Mouse (Mus musculus): ENCODE measurements around the gene Ptprt.

Ptprt gene

GRCm38 (mm10) chr2:161695819-161696218, 965.1 kb downstream of the Ptprt start:
- DNase-seq (ENCODE audit: low read depth, low spot score) = no peak

DNA sequence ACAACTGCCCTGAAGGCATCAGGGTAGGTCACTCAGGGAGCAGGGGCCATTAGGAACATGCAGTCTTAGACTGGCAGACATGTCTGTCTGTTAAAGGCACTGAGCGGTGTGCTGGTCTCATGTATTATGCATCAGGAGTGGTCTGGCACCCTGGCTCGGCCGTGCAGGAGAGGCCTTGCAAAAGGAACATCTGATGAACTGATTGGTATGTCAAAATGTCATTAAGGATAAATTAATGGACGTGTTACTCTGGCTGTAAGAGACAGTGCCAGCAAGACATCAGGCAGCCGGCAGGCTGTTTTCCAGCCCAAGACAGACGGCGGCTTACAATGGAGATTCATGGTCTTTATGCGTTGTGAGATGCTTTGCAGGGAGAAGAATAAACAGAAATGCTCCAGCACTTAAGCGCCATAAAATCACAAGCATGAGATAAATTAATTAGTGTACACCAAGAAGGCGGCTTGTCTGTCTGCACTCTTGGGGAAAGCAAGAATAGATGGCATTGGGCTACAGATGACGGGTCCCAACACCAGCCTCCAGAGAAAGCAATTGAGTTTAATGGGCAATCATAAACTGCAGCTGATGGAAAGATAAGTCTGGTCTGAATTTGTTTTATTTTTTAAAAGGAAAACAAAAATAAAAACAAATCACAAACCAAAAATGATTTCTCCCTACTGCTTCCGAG, 992.5 kb downstream of the Ptprt start:
- no peak for DNase-seq (ENCODE audit: low read depth, low spot score)

GRCm38 (mm10) chr2:161661912-161662311, 999.0 kb downstream of the Ptprt start:
- DNase-seq (ENCODE audit: low read depth, low spot score) = no peak

DNA sequence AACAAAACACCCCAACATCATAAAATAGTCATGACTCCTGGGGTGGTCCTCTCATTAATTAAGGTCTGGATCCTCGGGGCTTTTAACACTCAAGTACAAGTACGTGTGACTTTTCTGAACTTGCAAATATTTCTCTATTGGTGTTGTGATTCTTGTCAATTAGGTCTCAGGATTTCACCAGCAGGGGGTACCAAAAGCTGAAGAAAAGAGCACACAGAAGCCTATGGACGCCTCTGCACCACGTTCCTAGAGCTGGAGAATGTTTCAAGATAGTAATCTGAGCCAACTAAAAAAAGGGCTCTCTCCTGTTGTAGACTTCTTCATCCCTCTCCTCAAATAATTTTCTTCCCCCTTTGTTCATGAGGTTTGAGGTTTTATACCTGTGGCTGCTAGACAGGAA, 1000.1 kb downstream of the Ptprt start:
- DNase-seq (ENCODE audit: low read depth, low spot score) = no peak

- no peak for DNase-seq (ENCODE audit: low read depth, low spot score)
These were observed 1003.9 kb downstream of the Ptprt start for GRCm38 (mm10) chr2:161657046-161657445.

DNA sequence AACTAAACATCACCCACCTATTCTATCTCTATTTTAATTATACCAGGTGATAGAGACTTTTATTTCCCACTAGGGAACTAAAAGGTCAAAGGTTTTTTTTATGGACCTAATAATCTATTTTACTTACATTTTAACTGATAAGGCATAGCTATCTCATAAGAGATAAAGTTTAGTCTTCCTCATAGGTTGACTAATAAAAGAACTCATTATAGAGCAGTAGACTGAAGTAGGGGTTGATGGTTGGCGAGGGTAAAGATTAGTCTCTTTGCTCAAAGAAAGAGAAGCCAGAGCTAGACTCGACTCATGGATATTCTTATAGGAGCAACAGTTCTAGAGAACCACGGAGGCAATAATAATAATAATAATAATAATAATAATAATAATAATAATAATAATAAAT, 1004.3 kb downstream of the Ptprt start:
- DNase-seq (ENCODE audit: low read depth, low spot score) = no peak

DNA sequence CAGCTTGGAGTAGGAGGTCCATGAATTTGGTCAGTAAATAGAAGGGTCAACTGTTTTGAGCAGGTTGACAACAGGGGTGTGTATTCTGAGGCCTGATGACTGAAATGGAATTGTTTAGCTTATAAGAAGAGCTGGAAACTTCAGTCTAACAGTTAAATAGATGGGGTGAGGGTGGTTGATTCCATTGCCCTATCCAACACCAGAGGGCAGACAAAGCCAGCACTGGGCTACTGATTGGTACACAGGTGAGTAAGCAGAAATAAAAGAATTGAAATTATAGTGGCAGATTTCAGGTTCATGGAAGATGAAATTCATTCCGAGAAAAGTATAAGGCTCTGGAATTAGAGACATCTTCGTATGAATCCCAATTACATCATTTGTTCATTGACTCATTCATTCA, 1020.1 kb downstream of the Ptprt start:
- no peak for DNase-seq (ENCODE audit: low read depth, low spot score)

DNA sequence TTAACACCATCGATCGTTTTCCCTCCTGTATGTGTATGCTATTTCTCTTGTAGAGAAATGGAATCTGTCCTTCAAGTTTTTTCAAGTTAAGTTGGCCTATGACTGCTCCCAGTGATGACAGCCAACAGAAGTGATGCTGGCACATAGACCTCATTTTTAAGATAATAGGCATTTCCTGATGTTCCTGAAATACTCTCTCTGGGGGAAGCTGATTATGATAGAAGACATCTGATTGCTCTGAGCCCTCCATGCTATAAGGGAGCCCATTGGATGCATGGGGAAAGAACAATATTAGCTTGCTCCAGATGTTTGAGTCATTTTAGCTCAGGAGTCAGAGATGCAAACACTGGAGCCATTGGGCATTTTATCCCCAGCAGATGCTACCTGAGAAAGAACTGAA, 1026.9 kb downstream of the Ptprt start:
- DNase-seq (ENCODE audit: low read depth, low spot score) = no peak

- no peak for DNase-seq (ENCODE audit: low read depth, low spot score)
These were observed 1035.1 kb downstream of the Ptprt start for GRCm38 (mm10) chr2:161625896-161626295.

GRCm38 (mm10) chr2:161608401-161608800, 1052.5 kb downstream of the Ptprt start:
- no peak for DNase-seq (ENCODE audit: low read depth, low spot score)

DNA sequence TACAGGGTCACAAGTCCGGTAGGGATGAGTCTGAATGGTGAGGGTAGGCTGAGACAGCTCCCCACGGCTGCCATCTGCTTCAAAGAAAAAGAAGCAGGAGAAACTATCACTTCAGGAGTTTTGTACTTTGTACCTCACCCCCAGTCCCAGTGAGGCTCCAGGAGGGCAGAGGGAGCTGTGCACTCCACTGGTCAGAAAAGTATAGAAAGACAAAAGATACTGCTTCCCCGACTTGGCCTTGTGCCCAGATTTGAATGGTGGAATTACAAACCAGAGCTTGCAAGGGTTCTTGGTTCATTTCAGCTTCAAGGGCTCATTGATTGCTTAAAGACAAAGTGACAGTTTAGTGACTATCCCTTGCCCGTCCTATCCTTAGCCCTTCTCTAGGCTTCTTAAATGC, 1053.6 kb downstream of the Ptprt start:
- DNase-seq (ENCODE audit: low read depth, low spot score) = no peak

DNA sequence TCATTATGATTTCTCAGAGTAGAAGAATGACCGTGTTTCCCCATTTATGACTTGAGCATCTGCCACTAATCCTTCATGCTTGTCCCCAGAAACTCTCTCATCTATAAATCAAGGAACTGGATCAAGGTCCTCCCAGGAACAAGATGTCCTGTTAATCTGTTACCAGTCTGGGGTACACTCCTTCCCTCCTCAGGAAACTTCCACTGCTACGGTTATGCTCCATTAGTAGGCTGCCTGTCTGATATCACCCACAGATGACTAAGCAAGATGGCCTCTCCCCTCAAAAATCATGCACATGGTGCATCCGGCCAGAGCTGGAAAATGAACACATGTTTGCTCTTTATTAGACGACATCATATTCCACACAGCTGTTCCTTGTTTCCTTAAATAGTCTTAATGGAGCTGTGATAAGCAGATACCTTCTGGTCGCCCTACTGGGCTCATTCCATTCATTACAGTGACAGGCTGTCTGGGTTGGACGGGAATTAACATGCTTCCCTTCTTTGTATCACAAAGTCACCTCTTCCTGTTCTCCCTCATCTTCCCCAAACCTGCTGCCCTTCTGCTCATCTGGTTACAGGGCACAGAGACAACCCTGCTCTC, 1060.6 kb downstream of the Ptprt start:
- DNase-seq (ENCODE audit: low read depth, low spot score) = no peak

DNA sequence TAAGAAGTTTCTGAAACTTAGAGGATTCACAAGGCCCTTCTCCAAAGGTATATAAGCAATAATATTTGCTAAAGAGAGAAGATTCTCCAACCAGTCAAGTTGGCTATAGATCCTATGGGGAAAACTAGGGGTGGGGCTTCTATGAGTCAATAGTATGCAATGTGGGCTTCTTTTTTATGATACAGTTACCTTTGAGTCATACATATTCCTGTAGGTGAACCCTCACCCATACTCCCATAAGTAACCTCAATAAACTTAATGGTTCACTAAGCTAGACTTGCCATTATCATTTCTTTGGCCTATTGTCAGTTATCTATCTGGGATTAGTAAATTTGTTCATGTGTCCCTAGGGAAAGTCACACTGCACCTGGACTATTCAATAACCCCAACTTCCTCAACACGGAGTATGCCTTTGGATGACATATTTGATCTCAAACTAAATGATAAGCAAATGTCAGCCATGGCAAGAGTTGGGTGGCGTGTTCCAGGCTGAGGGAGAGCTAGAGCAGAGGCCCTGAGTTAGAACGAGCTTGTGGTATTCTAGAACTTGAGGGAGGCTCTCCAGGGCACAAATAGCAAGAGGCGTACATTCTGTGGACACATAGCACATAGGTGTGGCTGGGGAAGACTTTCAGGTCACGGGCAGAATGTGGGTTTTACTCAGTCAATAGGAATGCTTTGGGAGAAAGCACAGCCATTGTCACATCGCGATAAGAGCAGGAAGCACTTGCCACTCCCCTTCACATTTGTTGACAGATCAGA, 1067.4 kb downstream of the Ptprt start:
- no peak for DNase-seq (ENCODE audit: low read depth, low spot score)

- no peak for DNase-seq (ENCODE audit: low read depth, low spot score)
These were observed 1086.5 kb downstream of the Ptprt start for GRCm38 (mm10) chr2:161574401-161574800.

GRCm38 (mm10) chr2:161572201-161572600, 1088.7 kb downstream of the Ptprt start:
- DNase-seq (ENCODE audit: low read depth, low spot score) = no peak

GRCm38 (mm10) chr2:161570236-161570995, 1090.5 kb downstream of the Ptprt start:
- DNase-seq (ENCODE audit: low read depth, low spot score) = no peak

DNA sequence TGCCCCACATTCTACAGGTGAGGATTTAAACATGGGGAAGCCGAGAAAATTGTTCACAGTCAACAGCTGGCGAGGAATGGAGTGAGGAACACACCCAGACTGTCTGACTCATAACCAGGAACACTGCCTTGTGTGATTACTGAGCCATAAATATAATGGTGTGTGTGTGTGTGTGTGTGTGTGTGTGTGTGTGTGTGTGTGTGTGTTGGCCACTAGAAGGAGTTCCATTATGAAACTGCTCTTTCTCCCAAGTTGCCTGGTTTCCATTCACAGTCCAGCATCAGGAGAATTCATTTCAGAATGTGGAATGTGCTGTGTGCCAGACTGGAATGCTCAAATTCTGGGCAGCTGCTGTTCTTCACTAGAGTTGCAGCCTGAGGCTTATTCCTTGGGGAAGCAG, 1099.4 kb downstream of the Ptprt start:
- DNase-seq (ENCODE audit: low read depth, low spot score) = no peak

DNA sequence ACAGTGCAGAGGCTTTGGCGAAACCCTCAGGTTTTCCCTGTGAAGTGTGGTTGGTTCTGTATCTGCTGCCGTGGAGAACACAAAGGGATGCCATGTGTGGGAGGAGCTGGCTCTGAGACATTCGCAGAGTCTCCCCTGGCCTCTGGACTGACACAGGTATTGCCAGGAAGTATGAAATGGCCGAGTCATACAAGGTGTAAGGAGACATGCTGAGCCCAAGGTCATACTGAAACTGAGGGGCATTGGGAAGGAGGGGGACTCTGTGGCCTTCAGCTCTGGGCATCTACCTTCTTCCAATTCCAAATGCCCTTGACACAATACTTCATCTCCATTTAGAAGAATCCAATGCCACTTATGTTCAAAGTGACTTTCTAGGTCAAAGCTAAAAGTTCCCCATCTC, 1103.1 kb downstream of the Ptprt start:
- no peak for DNase-seq (ENCODE audit: low read depth, low spot score)

DNA sequence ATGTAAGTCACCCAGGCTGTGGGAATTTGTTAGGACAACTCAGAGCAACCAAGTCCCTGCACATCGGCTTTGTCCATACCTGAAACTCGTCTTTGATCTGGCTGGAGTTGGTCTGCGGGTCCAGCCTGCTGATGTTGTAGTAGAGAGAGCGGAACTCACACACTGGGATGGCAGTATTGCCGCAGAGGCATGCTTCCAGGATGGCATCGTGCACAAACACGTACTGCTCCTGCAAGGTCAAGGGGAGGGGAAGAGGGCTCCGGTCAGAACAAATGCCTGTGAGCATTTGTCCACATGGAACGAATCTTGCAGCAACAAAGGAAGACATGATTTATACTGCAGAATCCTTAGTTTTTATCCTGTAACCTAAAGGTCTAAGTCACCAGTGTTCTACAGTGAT, 1107.3 kb downstream of the Ptprt start:
- no peak for DNase-seq (ENCODE audit: low read depth, low spot score)

DNA sequence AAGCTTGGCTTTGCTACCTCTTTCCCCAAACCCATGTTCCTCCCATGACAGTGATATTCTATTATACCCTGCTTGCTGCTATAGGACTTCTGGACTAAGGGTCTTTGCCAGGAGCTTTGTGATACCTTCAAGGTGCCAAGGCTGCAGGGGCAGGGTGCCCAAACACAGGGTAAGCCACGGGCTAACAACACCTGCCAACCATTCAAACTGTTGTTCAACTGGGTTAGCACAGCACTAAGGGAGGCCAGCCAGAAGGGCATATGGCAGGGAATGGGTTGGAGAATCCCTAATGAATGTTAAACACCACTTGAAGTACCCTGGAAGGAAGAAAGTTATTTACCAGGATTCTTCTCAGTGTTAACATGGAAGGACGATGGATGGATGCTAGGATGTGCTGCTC, 1108.9 kb downstream of the Ptprt start:
- DNase-seq (ENCODE audit: low read depth, low spot score) = no peak

GRCm38 (mm10) chr2:161549577-161549976, 1111.4 kb downstream of the Ptprt start:
- no peak for DNase-seq (ENCODE audit: low read depth, low spot score)

- DNase-seq (ENCODE audit: low read depth, low spot score) = no peak
These were observed 1113.6 kb downstream of the Ptprt start for GRCm38 (mm10) chr2:161547318-161547717.
